Mouse (Mus musculus): Measurements from ENCODE around the gene Phkb.
"Not testable (repeated sequence)": the region's sequence is repeated elsewhere in the genome, so short reads cannot be mapped to it uniquely, and the experiment has no call there.

The Phkb gene

DNA sequence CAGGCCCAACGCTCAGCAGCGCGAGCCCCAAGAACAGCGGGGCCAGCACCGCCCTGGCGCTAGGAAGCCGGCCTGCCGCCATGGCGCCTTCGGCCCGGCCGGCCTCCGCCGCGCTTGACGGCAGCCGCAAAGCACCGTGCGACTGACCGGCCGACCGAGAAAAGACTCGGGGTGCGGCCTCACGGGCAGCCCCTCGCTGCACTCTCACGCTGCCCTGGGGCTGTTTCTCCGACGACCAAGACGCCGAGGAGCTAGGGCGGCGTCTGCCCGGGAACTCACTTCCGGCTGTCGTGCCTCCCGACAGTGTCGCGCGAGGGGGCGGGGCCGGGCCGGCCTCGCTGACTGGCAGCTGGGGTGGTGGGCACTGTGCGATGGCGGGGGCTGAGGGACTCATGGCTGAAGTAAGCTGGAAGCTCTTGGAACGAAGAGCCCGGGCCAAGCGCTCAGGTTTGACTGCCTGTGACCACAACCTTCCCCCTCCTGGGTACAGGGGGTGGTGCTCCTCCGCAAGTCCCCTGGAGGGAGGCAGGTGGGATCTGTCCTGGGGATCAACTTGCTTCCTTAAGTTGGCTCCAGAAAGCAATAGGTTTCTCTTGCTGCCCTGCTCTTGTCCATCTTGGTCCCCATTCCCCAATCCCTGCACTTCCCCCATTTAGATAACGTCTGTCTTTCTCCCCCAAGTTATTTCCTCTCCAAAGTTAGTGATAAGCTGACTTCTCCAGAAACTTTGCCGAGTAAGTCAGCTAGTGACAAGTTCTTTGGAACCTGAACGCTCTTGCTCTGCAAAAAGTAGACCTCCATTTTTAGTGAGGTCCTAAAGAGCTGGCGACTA, at the start of gene Phkb, which contains the start of gene Itfg1:
Phkb (plus strand) TSS at position 303 of the 832 bp plus-strand sequence.
Itfg1 (minus strand) TSS at position 265 of the 832 bp plus-strand sequence.
- DNase-seq = peak; percentile 91

GRCm38 (mm10) chr8:85796392-85796791, 44.4 kb upstream of the Phkb start:
- not testable (repeated sequence) for DNase-seq

DNA sequence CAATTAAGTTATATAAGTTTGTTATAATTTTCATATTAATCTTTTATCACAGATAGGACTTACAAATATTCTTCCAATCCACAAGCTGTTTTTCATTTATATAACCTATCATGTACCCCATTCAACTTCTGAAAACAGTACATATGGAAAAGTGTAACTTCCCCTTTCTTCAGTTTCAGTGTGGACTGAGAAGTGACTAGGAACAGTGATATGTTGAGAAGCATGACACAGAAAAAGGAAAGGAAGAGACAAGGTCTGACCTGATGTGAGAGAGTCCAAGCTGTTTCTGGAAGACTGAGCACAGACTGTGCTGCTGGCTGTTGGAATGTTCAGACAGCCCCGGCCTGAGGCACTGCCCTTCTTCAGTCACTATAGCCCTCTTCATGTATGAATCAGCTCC, 40.6 kb upstream of the Phkb start:
- DNase-seq = no peak

DNA sequence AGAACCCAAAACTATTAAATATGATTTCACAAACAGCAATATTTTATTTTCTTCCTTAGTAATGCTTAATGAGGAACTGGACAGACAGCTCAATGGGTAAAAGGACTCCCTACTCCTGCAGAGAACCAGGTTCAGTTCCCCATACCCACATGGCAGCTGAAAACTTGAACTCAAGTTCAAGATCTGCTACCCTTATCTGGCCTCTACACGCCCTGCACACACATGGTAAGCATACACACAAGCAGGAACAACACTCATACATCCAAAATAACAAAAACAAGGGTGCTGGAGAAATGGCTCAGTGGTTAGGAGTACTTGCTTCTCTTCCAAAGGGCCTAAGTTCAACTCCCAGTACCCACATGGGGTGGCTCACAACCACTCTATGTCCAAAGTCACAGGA, 39.4 kb upstream of the Phkb start:
- DNase-seq = peak; percentile 8

DNA sequence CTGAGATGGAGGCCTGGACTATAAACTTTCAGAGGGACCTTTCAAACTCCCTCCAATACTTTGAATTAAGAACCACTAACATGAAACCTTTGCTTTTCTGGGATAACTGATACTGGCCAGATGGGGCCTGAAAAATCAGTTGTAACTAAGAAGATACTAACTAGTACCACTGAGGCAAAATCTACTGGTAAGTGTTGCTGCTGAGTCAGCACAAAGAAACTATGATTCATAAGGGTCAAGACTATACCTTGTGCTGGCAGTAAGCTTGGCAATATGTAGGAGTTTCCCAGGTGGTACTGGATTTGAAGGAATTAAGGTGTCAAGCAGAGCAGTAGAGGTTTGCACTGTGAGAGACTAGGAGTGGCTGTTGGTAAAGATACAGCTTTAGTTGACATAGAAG, 27.1 kb upstream of the Phkb start:
- DNase-seq = no peak

DNA sequence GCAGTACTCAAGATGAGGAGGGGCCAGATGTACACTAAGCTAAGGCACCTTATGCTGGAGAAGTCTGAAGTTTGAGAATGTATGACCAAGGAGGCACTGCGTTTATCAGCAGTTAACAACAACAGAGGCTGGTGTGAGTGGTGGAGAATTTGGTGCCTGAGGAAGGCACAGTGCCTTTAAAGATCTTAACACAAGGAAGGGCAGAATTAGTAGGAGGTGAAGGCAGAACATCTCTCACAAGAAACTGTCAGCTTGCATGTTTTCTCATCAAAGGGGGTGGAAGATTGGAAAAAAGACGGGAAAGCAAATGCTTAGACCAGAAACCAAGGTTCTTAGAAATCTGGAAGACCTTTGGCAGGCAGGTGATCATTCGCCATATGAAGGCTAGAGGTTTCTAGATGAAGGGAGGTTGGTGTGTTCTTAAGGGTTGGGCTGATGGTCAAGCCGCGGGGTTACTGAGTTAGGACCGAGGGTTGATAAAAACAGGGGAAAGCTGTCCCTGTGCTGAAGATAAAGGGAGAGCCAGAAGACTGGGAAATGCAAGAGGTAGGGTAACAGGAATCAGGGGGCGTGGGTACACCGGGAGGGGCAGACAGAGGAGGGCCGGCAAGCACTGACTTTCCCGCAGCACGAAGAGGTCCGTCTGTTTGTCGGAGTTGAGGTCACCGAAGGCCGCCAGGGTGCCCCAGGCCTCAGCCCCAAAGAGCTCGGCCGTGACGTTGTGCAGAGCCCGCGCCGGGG, 673 bp upstream of the Phkb start:
- DNase-seq = no peak

DNA sequence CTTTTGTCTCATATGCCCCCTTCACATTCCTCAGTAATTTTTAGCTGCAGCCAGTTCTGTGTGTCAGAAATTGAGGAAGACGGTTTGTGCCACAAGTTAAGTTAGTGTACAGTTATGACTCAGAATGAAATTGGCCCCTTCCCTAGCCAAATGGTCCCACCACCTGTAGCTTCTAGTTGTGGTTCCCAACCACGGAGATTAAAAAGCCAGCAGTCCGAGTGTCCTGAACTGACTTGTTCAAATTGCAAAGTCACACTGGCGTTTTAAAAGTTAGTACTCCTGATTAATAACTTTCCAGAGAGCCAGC, 683 bp downstream of the Phkb start:
- no peak for DNase-seq

DNA sequence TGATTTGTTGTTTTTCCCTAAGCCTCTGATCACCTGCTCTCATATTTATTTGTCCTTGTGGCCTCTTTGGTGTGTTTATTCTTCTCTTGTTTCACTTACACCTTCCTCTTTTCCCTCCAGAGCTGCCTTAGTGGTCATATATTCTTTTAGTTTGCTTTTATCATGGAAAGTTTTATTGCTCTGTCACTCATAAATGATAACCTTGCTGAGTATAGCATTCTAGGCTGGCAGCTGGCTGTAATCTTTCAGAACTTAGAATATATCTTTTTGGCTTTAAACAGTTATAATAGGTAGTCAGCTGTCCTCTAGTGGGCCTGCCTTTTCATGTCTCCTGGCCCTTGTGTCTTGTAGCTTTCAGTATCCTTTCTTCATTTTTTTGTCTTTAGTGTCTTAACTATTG, 5.1 kb downstream of the Phkb start:
- no peak for DNase-seq

- no peak for DNase-seq
Observed at GRCm38 (mm10) chr8:85854220-85855123, 13.7 kb downstream of the Phkb start.

GRCm38 (mm10) chr8:85857227-85857896, 16.6 kb downstream of the Phkb start:
- not testable (repeated sequence) for DNase-seq

GRCm38 (mm10) chr8:85860612-85861011, 19.9 kb downstream of the Phkb start:
- no peak for DNase-seq

- no peak for DNase-seq
Observed at GRCm38 (mm10) chr8:85862381-85862780, 21.6 kb downstream of the Phkb start.

- DNase-seq = no peak
Observed at GRCm38 (mm10) chr8:85871660-85872059, 30.9 kb downstream of the Phkb start.

GRCm38 (mm10) chr8:85877976-85878375, 37.2 kb downstream of the Phkb start:
- DNase-seq = no peak

DNA sequence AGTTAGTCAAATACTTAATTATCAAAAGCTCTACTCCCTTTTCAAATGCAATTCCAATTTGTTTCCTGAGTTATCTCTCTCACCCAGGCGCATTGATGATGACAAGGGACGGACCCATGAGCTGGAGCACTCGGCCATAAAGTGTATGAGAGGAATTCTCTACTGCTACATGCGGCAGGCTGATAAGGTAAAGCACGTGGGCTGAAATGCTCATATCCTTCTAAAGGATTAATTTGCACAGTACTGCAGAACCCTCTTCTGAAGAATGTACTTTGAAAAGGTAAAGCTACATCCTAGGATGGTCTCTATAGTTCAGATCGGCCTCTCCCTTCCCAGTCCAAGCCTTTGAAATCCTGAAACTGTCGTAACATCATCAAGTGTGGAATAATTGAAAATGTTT, 38.9 kb downstream of the Phkb start:
- DNase-seq = peak; percentile 51

- DNase-seq = no peak
Observed at GRCm38 (mm10) chr8:85884811-85885210, 44.1 kb downstream of the Phkb start.

DNA sequence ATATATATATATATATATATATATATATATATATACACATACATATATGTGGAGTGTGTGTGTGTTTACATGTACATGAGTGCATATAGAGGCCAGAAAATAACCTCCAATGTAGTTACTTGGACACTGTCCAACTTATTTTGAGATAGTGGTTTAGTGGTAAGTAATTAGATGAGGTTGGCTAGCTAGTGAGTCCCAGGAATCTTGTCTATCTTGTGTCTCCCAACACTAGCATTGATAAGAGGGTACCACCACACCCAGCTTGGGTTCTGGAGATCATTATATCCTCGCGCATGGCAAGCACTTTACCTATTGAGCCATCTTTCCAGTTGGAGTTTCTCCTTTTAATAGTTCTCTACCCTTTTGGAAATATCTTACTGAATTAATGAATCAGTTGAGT, 56.9 kb downstream of the Phkb start:
- no peak for DNase-seq

GRCm38 (mm10) chr8:85924991-85925390, 84.2 kb downstream of the Phkb start:
- no peak for DNase-seq

- no peak for DNase-seq
Observed at GRCm38 (mm10) chr8:85925574-85925973, 84.8 kb downstream of the Phkb start.

GRCm38 (mm10) chr8:85926107-85926506, 85.3 kb downstream of the Phkb start:
- no peak for DNase-seq

DNA sequence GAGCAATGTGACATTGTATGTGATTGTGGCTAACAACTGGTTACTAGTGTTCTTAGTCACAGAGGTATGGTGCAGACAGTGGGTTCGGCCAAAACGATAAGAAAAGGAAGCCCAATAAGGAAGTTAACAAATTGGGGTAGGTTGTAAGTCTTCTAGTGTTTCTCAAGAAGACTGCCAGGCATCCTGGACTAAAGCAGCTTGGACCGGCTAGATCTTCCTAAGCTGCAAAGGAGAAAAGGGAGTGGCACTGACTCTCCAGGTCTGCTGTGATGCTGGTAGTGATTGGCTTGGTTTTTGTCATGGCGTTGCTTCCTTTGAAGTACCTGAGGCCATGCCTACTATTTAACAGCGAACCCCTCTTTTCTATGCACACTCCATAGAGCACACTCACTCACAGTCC, 95.4 kb downstream of the Phkb start:
- DNase-seq = no peak

DNA sequence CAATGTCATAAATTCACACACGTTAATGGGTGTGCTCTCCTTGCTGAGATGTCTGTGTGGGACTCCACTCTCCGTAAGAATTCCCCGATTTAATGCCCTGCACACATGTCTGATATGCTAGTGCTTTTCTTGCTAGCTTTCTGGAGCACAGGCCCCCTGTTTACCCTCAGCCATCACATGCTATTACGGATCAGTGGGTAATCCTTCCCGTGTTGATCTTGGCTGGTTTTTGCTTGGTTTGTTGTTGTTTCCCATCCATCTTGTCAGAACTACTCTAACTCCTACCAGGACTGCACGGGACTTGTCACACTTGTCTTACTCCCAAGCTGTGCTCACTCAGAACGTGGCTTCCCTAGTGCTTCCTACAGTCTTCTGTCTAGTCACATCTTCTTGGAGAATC, 96.6 kb downstream of the Phkb start:
- DNase-seq = no peak

DNA sequence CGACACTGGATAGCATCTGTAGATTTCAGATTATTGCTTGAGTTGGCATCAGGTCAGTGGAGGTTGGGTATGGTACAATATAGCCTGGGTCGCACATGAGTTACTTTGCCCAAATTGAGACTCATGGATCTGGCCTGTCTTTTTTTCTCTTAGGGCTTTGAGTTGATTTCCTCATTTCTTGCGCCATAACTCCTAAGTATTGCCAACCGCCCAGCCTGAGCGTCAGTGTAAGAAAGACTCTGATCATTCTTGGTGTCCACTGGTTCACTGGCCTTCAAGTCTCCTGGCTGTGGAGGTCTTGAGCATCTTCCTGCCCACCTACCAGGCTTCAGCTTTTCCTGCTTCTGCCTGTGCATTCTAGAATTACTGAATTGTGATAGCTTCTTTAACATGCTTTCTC, 104.1 kb downstream of the Phkb start:
- no peak for DNase-seq

Data from liver (tissue).